ENCODE assay signal across 11 mouse cellular contexts in the genomic region with DNA sequence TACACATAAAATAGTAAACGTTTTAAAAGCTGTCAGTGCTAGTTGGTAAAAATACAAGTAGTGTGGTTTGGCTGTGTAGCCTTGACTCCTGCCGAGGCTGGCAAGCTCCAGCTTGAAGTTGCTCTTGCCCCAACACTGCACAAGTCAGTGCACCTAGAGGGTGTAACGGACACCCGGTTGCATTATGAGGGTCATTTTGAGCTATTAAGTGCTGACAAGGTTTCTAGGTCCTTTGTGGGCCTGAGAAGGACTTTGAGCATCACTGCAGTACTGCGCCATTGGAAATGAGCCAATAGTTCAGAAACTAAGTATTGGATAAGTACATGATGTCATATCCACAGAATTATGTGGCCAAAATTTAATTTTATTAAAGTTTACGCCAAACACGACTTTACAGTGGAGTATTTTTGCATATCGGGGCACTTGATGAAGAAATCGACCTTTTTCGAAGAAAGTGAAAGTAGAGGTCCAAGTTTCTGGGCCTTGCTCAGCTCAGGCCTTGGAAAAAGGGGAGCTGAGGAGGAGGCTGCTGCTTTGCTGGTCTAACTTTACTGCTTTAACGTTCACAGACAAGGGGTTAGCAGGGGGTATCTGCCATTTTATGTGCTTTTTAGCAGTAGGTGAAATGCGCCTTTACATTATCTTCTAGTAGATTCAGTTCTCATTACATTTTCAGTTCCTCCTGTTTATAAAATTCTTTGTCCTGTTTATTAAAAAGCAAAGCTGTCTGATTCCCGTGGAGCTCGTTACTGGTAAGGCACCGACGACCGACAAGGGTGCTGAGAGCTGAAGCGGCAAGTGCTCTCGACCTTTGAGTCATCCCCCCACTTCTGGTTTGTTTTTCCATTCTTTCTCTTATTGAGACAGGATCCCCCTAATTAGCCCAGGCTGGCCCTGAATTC. TPM values are rescaled to one million over a fixed set of nuclear protein-coding genes. Genes with fewer than 3 reads are reported as not detected.
DNase-seq lines count a peak whose midpoint lies in the region; ATAC-seq and TF ChIP-seq lines count a peak whose summit lies in the region.
"Had no signal": no experiment of that assay in that cellular context is flagged by ENCODE, and none has a peak within 500 bp of the region (broad histone marks: within the 10 kb centered on the region; RNA-seq: fewer than 3 reads in every experiment).

No protein-coding gene starts in this region.

- TF ChIP-seq CTCF in spleen, adult 2 months (IDR thresholded peaks at IDR 0.05; ENCODE audit: extremely low read depth, insufficient read depth, insufficient read length, insufficient replicate concordance) = no peak
- TF ChIP-seq CTCF in intestine, postnatal 0 days (IDR thresholded peaks at IDR 0.05; ENCODE audit: low read depth) = no peak

- H3K4me2 ChIP-seq in intestine, postnatal 0 days (replicated peaks; ENCODE audit: low read depth) = peak overlapping the region; percentile 52
- H3K4me2 ChIP-seq: forebrain, embryonic 12.5 days; hindbrain, embryonic 12.5 days; neural tube, embryonic 15.5 days had no signal

- H3K9me3 ChIP-seq in intestine, postnatal 0 days (ENCODE audit: control insufficient read depth) = no peaks in the 10 kb centered on the region
- H3K9me3 ChIP-seq: forebrain, embryonic 12.5 days; hindbrain, embryonic 12.5 days; neural tube, embryonic 15.5 days had no signal

- no peaks in the 10 kb centered on the region for H3K27me3 ChIP-seq in spleen, adult 2 months (ENCODE audit: control insufficient read depth, insufficient read depth, low read length)
- H3K27me3 ChIP-seq in intestine, postnatal 0 days (replicated peaks; ENCODE audit: control insufficient read depth, insufficient read depth, low read length) = no peaks in the 10 kb centered on the region
- H3K27me3 ChIP-seq: forebrain, embryonic 12.5 days; hindbrain, embryonic 12.5 days; neural tube, embryonic 15.5 days had no signal

- no peak overlapping the region; the same call in 1 of the 2 replicates for H3K9ac ChIP-seq in intestine, postnatal 0 days (ENCODE audit: low read depth, low read length)
- H3K9ac ChIP-seq: forebrain, embryonic 12.5 days; hindbrain, embryonic 12.5 days; neural tube, embryonic 15.5 days had no signal

- no peak for ATAC-seq in intestine, postnatal 0 days

- no peaks in the 10 kb centered on the region for H3K36me3 ChIP-seq in spleen, adult 2 months (ENCODE audit: control insufficient read depth, insufficient read depth, low read length)
- H3K36me3 ChIP-seq in intestine, postnatal 0 days (ENCODE audit: control insufficient read depth, insufficient read depth) = no peaks in the 10 kb centered on the region
- H3K36me3 ChIP-seq: forebrain, embryonic 12.5 days; hindbrain, embryonic 12.5 days; neural tube, embryonic 15.5 days had no signal

- H3K27ac ChIP-seq in spleen, adult 2 months (ENCODE audit: insufficient read depth, low read length) = peak overlapping the region; percentile 92
- peak overlapping the region; percentile 23; the same call in 1 of the 2 replicates for H3K27ac ChIP-seq in intestine, postnatal 0 days (ENCODE audit: low read depth, low read length)
- H3K27ac ChIP-seq: forebrain, embryonic 12.5 days; hindbrain, embryonic 12.5 days; neural tube, embryonic 15.5 days had no signal

- H3K4me3 ChIP-seq in spleen, adult 2 months (ENCODE audit: extremely low read depth, insufficient read depth, insufficient read length) = peak overlapping the region; percentile 67
- H3K4me3 ChIP-seq in intestine, postnatal 0 days (ENCODE audit: low read depth, low read length) = no peak overlapping the region
- H3K4me3 ChIP-seq: forebrain, embryonic 12.5 days; hindbrain, embryonic 12.5 days; neural tube, embryonic 15.5 days had no signal

- H3K4me1 ChIP-seq in spleen, adult 2 months (ENCODE audit: control insufficient read depth, insufficient read depth, insufficient read length) = peaks cover 10% of the 10 kb centered on the region
- H3K4me1 ChIP-seq in intestine, postnatal 0 days (replicated peaks; ENCODE audit: control insufficient read depth, insufficient read depth, low read length) = 0 out of 2 replicates have a peak, but pooled peaks cover 6% of the 10 kb centered on the region
- H3K4me1 ChIP-seq: forebrain, embryonic 12.5 days; hindbrain, embryonic 12.5 days; neural tube, embryonic 15.5 days had no signal

- DNase-seq in gastrocnemius, adult 18-20 months (ENCODE audit: low spot score) = peak; percentile 20
- DNase-seq in gastrocnemius, postnatal 10 days = no peak
- no peak for DNase-seq in spleen, adult 2 months (ENCODE audit: low read depth in 1 of 2, low spot score in 2 of 2)
- DNase-seq in spleen, adult 12 weeks (ENCODE audit: low spot score) = no peak
- DNase-seq in thymus, postnatal 14 days = peak; percentile 54
- DNase-seq in right cerebral cortex, postnatal 10 days (ENCODE audit: low spot score in 2 of 2) = no peak
- DNase-seq in c-Kit-positive CD71-positive TER-119-positive erythroid progenitor cells, embryonic 14.5 days (ENCODE audit: low spot score) = no peak

- under 1% methylated on average over 19 of the region's 19 CpGs for WGBS in spleen, adult 2 months
- WGBS in intestine, postnatal 0 days = 46% methylated on average over 19 of the region's 19 CpGs

- TF ChIP-seq POLR2A in spleen, adult 2 months (IDR thresholded peaks at IDR 0.05; ENCODE audit: low read depth, low read length) = no peak

RNA-seq across cellular contexts. Expression of gene Wbp4, which starts 37.7 kb away (rescaled TPM):
- 10 to 100 TPM; 20.7 to 23.5 TPM for total RNA-seq in gastrocnemius, adult 18-20 months (2021)
- 10 to 100 TPM; 25.1 to 26.9 TPM for total RNA-seq in gastrocnemius, postnatal 10 days (2021)
- polyA plus RNA-seq in spleen, adult 2 months (2012; rRNA removed) = 2.6 and 3.7 TPM in 2 replicates
- polyA plus RNA-seq in intestine, postnatal 0 days (2015; fragmentation: Nextera tagmentation; extraction: Ambion mirVana) = 29.8 and 31.0 TPM in 2 replicates

RNA-seq across cellular contexts. Expression of gene Elf1, which starts 38.0 kb away (rescaled TPM):
- total RNA-seq in gastrocnemius, adult 18-20 months (2021) = 1 to 10 TPM; 3.8 to 6.4 TPM
- 10 to 100 TPM in 1 of 2 experiments, 1 to 10 TPM in 1; 8.7 to 11.3 TPM for total RNA-seq in gastrocnemius, postnatal 10 days (2021)
- 22.5 and 26.7 TPM in 2 replicates for polyA plus RNA-seq in spleen, adult 2 months (2012; rRNA removed)
- polyA plus RNA-seq in intestine, postnatal 0 days (2015; fragmentation: Nextera tagmentation; extraction: Ambion mirVana) = 19.2 and 20.0 TPM in 2 replicates

Comparison
In these comparisons a context has a peak if more than half of its experiments do, and no peak if none do; other contexts are left out.
1. DNase-seq: peak in gastrocnemius, adult 18-20 months (single experiment) and thymus, postnatal 14 days (single experiment); none in gastrocnemius, postnatal 10 days (single experiment), spleen, adult 2 months (0 of 2), spleen, adult 12 weeks (single experiment), right cerebral cortex, postnatal 10 days (0 of 2) and c-Kit-positive CD71-positive TER-119-positive erythroid progenitor cells, embryonic 14.5 days (single experiment).